Mouse (Mus musculus): ENCODE results near the gene Hoxc6.

- no peak for TF ChIP-seq CHD2 (IDR thresholded peaks at IDR 0.05; ENCODE audit: low read depth, low read length)
- TF ChIP-seq ZNF384 (IDR thresholded peaks at IDR 0.05; ENCODE audit: low read depth, low read length): no peak
- no peak for TF ChIP-seq ZC3H11A (IDR thresholded peaks at IDR 0.05; ENCODE audit: borderline replicate concordance, low read depth, low read length)
- TF ChIP-seq MAFK (IDR thresholded peaks at IDR 0.05; ENCODE audit: insufficient read depth, low read depth, low read length): no peak
Measured at GRCm38 (mm10) chr15:103053210-103053609, 55.2 kb downstream of the Hoxc6 start.

Data from ES-E14 (cell line).